Mouse (Mus musculus): ENCODE measurements at regions not wholly inside any gene's neighbourhood (a gene's known extent, or its start where the extent isn't known, plus 50 kb on each side); places are given as distances from the start of the nearest gene placed in this dataset.

- H3K4me3 ChIP-seq (ENCODE audit: insufficient read depth, low read length): no peak overlapping the region
- TF ChIP-seq CTCF (IDR thresholded peaks at IDR 0.05; ENCODE audit: borderline replicate concordance, insufficient read depth, low read length) (no peak), POLR2A (IDR thresholded peaks at IDR 0.05; ENCODE audit: low read depth, low read length) (no peak)
- H3K27ac ChIP-seq (ENCODE audit: insufficient read depth, low read length): no peak overlapping the region
- H3K4me1 ChIP-seq (ENCODE audit: control insufficient read depth, insufficient read depth, low read length): no peaks in the 10 kb centered on the region
Measured at GRCm38 (mm10) chr16:13045079-13045590, 64.3 kb upstream of the Ercc4 start.

- Histone ChIP-seq H3K4me1 (ENCODE audit: control insufficient read depth, insufficient read depth, low read length) (no peaks in the 10 kb centered on the region), H3K27ac (ENCODE audit: insufficient read depth, low read length) (no peak overlapping the region), H3K4me3 (ENCODE audit: insufficient read depth, low read length) (no peak overlapping the region)
- TF ChIP-seq CTCF (IDR thresholded peaks at IDR 0.05; ENCODE audit: borderline replicate concordance, insufficient read depth, low read length): no peak
- no peak for TF ChIP-seq POLR2A (IDR thresholded peaks at IDR 0.05; ENCODE audit: low read depth, low read length)
Measured at GRCm38 (mm10) chr16:13046366-13047120, 62.9 kb upstream of the Ercc4 start.

- Histone ChIP-seq H3K27ac (ENCODE audit: insufficient read depth, low read length) (no peak overlapping the region), H3K4me1 (ENCODE audit: control insufficient read depth, insufficient read depth, low read length) (no peaks in the 10 kb centered on the region), H3K4me3 (ENCODE audit: insufficient read depth, low read length) (no peak overlapping the region)
- TF ChIP-seq CTCF (IDR thresholded peaks at IDR 0.05; ENCODE audit: borderline replicate concordance, insufficient read depth, low read length): no peak
- no peak for TF ChIP-seq POLR2A (IDR thresholded peaks at IDR 0.05; ENCODE audit: low read depth, low read length)
Measured at GRCm38 (mm10) chr16:13049321-13049720, 60.2 kb upstream of the Ercc4 start.

GRCm38 (mm10) chr16:13050225-13050892 lies 59.1 kb upstream of the Ercc4 start:
- no peak overlapping the region for H3K4me3 ChIP-seq (ENCODE audit: insufficient read depth, low read length)
- H3K27ac ChIP-seq (ENCODE audit: insufficient read depth, low read length): no peak overlapping the region
- TF ChIP-seq CTCF (IDR thresholded peaks at IDR 0.05; ENCODE audit: borderline replicate concordance, insufficient read depth, low read length): no peak
- TF ChIP-seq POLR2A (IDR thresholded peaks at IDR 0.05; ENCODE audit: low read depth, low read length): no peak
- no peaks in the 10 kb centered on the region for H3K4me1 ChIP-seq (ENCODE audit: control insufficient read depth, insufficient read depth, low read length)

- no peak for TF ChIP-seq CTCF (IDR thresholded peaks at IDR 0.05; ENCODE audit: borderline replicate concordance, insufficient read depth, low read length)
- no peak for TF ChIP-seq POLR2A (IDR thresholded peaks at IDR 0.05; ENCODE audit: low read depth, low read length)
- Histone ChIP-seq H3K27ac (ENCODE audit: insufficient read depth, low read length) (no peak overlapping the region), H3K4me3 (ENCODE audit: insufficient read depth, low read length) (no peak overlapping the region), H3K4me1 (ENCODE audit: control insufficient read depth, insufficient read depth, low read length) (no peaks in the 10 kb centered on the region)
Measured at GRCm38 (mm10) chr16:13054956-13055355, 54.5 kb upstream of the Ercc4 start.
